ENCODE assay signal across 8 mouse cellular contexts in the genomic region with DNA sequence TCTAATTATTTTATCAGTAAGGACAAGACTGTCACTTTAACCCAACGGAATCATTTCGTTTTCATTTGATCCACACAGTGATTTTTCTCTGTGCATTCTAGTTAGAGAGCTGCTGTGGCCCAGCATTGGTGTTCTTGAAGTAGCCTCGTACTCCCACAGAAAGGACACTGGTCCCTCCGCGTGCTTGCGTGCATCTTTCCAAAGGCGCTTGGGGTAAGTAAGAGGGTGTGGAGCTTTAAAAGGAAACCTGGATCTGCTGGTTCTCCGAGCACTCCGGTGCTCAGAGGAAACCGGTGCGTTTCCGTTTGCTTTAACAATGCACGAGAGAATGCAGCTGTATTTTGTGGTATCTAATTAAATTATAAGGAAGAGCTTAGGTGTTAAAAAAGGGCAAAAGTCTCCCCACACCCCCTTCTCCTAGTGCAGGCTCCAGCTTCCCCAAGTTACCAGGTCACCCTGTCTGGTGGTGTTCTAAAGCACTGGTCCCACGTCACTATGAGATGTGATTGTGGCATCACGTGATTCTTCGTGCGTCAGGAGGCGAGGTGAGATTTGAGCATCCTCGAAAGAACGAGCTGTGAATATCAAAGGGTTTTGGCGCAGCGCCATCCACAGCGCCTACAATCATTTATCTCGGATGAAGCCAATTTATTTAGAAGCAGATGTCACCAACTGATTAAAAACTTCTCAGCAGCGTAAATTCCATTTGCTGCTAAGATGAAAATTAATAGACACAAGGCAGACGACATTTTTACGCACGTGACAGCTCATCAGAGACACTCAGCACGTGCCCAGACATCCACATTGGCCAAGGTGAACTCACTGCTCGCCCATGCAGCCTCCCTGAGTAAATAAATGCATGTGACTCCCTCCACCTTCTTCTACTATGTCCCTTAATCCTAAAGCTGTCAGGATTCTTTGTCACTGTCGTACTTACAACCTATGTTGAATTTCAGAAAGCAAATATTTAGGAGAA. TPM values are rescaled to one million over a fixed set of nuclear protein-coding genes. Genes with fewer than 3 reads are reported as not detected.
DNase-seq lines count a peak whose midpoint lies in the region; ATAC-seq and TF ChIP-seq lines count a peak whose summit lies in the region.

No protein-coding gene starts in this region.

- no peak for ATAC-seq in embryonic facial prominence, embryonic 13.5 days (ENCODE audit: insufficient number of reproducible peaks, insufficient read depth, low FRiP score, low TSS enrichment, low read depth)
- ATAC-seq in intestine, embryonic 16.5 days, result no peak
- ATAC-seq in midbrain, embryonic 11.5 days (ENCODE audit: low FRiP score), result peak; percentile 80

- peaks cover 7% of the 10 kb centered on the region for H3K27me3 ChIP-seq in embryonic facial prominence, embryonic 13.5 days
- H3K27me3 ChIP-seq in intestine, embryonic 16.5 days (replicated peaks; ENCODE audit: control insufficient read depth, insufficient read depth, low read length), result no peaks in the 10 kb centered on the region
- no peaks in the 10 kb centered on the region for H3K27me3 ChIP-seq in midbrain, embryonic 11.5 days (ENCODE audit: control insufficient read depth, insufficient read depth, low read length)

- H3K27ac ChIP-seq in ES-E14 (ENCODE audit: insufficient read depth, low read depth, low read length, poor library complexity, severe bottlenecking), result no peak overlapping the region
- H3K27ac ChIP-seq in embryonic facial prominence, embryonic 13.5 days, result no peak overlapping the region
- H3K27ac ChIP-seq in intestine, embryonic 16.5 days (ENCODE audit: low read length), result no peak overlapping the region
- no peak overlapping the region for H3K27ac ChIP-seq in midbrain, embryonic 11.5 days (ENCODE audit: low read depth, low read length)

- DNase-seq in adrenal gland, postnatal 25 days, result peak; percentile 5
- DNase-seq in adrenal gland, adult 18-20 months (ENCODE audit: low spot score in 2 of 2), result no peak
- DNase-seq in ES-E14 (ENCODE audit: low read depth, low spot score), result no peak
- DNase-seq in midbrain, embryonic 11.5 days (ENCODE audit: low spot score, missing footprints), result peak; percentile 88
- peak; percentile 47 for DNase-seq in testis, postnatal 10 days (ENCODE audit: low spot score)
- DNase-seq in gastrocnemius, postnatal 14 days, result no peak

- in situ Hi-C loops in ES-E14 (cut with MboI; ENCODE audit: low sequenced_read_pairs in 2 of 2, unreplicated experiment in 2 of 2), result no loop called here

- H3K4me1 ChIP-seq in ES-E14 (ENCODE audit: control insufficient read depth in 2 of 2, insufficient read depth in 2 of 2, low read length in 2 of 2, poor library complexity in 1 of 2), result peaks cover 0 to 4% of the 10 kb centered on the region in 2 experiments; a peak in 1 of 4 replicates
- H3K4me1 ChIP-seq in embryonic facial prominence, embryonic 13.5 days, result peaks cover 4% of the 10 kb centered on the region; the same call in 1 of the 2 replicates
- H3K4me1 ChIP-seq in intestine, embryonic 16.5 days (ENCODE audit: control insufficient read depth, insufficient read depth, low read length), result 0 out of 2 replicates have a peak, but pooled peaks cover 4% of the 10 kb centered on the region
- H3K4me1 ChIP-seq in midbrain, embryonic 11.5 days (ENCODE audit: control insufficient read depth, insufficient read depth, low read length), result no peaks in the 10 kb centered on the region; the same call in 1 of the 2 replicates

- 19% methylated on average over 31 of the region's 31 CpGs for WGBS in embryonic facial prominence, embryonic 13.5 days
- WGBS in intestine, embryonic 16.5 days, result 12% methylated on average over 31 of the region's 31 CpGs
- 20% methylated on average over 31 of the region's 31 CpGs for WGBS in midbrain, embryonic 11.5 days

- H3K9me3 ChIP-seq in ES-E14 (ENCODE audit: control insufficient read depth, insufficient read depth, low read depth, low read length), result no peaks in the 10 kb centered on the region
- no peaks in the 10 kb centered on the region for H3K9me3 ChIP-seq in embryonic facial prominence, embryonic 13.5 days
- no peaks in the 10 kb centered on the region for H3K9me3 ChIP-seq in intestine, embryonic 16.5 days (ENCODE audit: control insufficient read depth, low read length)
- no peaks in the 10 kb centered on the region for H3K9me3 ChIP-seq in midbrain, embryonic 11.5 days (ENCODE audit: control insufficient read depth, low read length)

- H3K4me3 ChIP-seq in ES-E14 (ENCODE audit: insufficient read depth in 1 of 2, low read depth in 1 of 2, low read length in 2 of 2, poor library complexity in 1 of 2, severe bottlenecking in 1 of 2), result peak overlapping the region; percentile 2 to 26; a peak in 2 of 4 replicates
- H3K4me3 ChIP-seq in embryonic facial prominence, embryonic 13.5 days, result peak overlapping the region; percentile 17
- H3K4me3 ChIP-seq in intestine, embryonic 16.5 days (ENCODE audit: low read length), result no peak overlapping the region
- peak overlapping the region; percentile 25; the same call in 1 of the 2 replicates for H3K4me3 ChIP-seq in midbrain, embryonic 11.5 days (ENCODE audit: low read depth, low read length)

- intact Hi-C loops in gastrocnemius, postnatal 14 days (cut with DNase I; ENCODE audit: low total_unique reads), result no loop called here

- no peak overlapping the region for H3K9ac ChIP-seq in ES-E14 (ENCODE audit: insufficient read depth, low read depth, low read length, poor library complexity, severe bottlenecking)
- 0 out of 2 replicates have a peak overlapping the region, but pooled peaks have one; percentile 16 for H3K9ac ChIP-seq in embryonic facial prominence, embryonic 13.5 days
- no peak overlapping the region for H3K9ac ChIP-seq in intestine, embryonic 16.5 days (ENCODE audit: low read depth, low read length)
- peak overlapping the region; percentile 47 for H3K9ac ChIP-seq in midbrain, embryonic 11.5 days (ENCODE audit: low read length)

- no peaks in the 10 kb centered on the region for H3K36me3 ChIP-seq in ES-E14 (ENCODE audit: control insufficient read depth, insufficient read depth, low read length, poor library complexity, severe bottlenecking)
- no peaks in the 10 kb centered on the region for H3K36me3 ChIP-seq in embryonic facial prominence, embryonic 13.5 days
- no peaks in the 10 kb centered on the region for H3K36me3 ChIP-seq in intestine, embryonic 16.5 days (ENCODE audit: control insufficient read depth, insufficient read depth, low read length)
- no peaks in the 10 kb centered on the region for H3K36me3 ChIP-seq in midbrain, embryonic 11.5 days (ENCODE audit: control insufficient read depth, insufficient read depth, low read length)

- H3K4me2 ChIP-seq in embryonic facial prominence, embryonic 13.5 days, result peak overlapping the region; percentile 57
- peak overlapping the region; percentile 7 for H3K4me2 ChIP-seq in intestine, embryonic 16.5 days (ENCODE audit: low read depth, low read length)
- peak overlapping the region; percentile 50 for H3K4me2 ChIP-seq in midbrain, embryonic 11.5 days

TF ChIP-seq in ES-E14, 5 proteins besides CTCF, POLR2A, EP300 and RAD21:
- TF ChIP-seq MAFK (IDR thresholded peaks at IDR 0.05; ENCODE audit: insufficient read depth, low read depth, low read length) (no peak), ZNF384 (IDR thresholded peaks at IDR 0.05; ENCODE audit: low read depth, low read length) (no peak), HCFC1 (IDR thresholded peaks at IDR 0.05; ENCODE audit: borderline replicate concordance, insufficient read depth, low read length) (no peak), CHD2 (IDR thresholded peaks at IDR 0.05; ENCODE audit: low read depth, low read length) (no peak), ZC3H11A (IDR thresholded peaks at IDR 0.05; ENCODE audit: borderline replicate concordance, low read depth, low read length) (no peak)

RNA-seq across cellular contexts. Expression of a gene that starts 14.1 kb away (rescaled TPM):
- total RNA-seq in adrenal gland, postnatal 25 days (2021), result 3.4 and 3.8 TPM in 2 replicates
- total RNA-seq in adrenal gland, adult 18-20 months (2021), result 1 to 10 TPM; 4.1 to 4.3 TPM
- total RNA-seq in ES-E14 (2012; rRNA removed), result 1.4 and 2.1 TPM in 2 replicates
- 4.1 and 6.3 TPM in 2 replicates for polyA plus RNA-seq in embryonic facial prominence, embryonic 13.5 days (2015; fragmentation: Nextera tagmentation; extraction: Ambion mirVana)
- polyA plus RNA-seq in intestine, embryonic 16.5 days (2015; fragmentation: Nextera tagmentation; extraction: Ambion mirVana), result 2.4 and 3.4 TPM in 2 replicates
- 28.1 and 29.1 TPM in 2 replicates for polyA plus RNA-seq in midbrain, embryonic 11.5 days (2014; fragmentation: Nextera tagmentation; extraction: Ambion mirVana)
- under 1 TPM; 0.47 to 0.90 TPM for total RNA-seq in gastrocnemius, postnatal 14 days (2021)

Comparison
In these comparisons a context has a peak if more than half of its experiments do, and no peak if none do; other contexts are left out.
1. DNase-seq: peak in adrenal gland, postnatal 25 days (single experiment), midbrain, embryonic 11.5 days (single experiment) and testis, postnatal 10 days (single experiment); none in adrenal gland, adult 18-20 months (0 of 2), ES-E14 (single experiment) and gastrocnemius, postnatal 14 days (single experiment).
2. H3K9ac ChIP-seq: peak in embryonic facial prominence, embryonic 13.5 days (single experiment) and midbrain, embryonic 11.5 days (single experiment); none in ES-E14 (single experiment) and intestine, embryonic 16.5 days (single experiment).
3. H3K4me2 ChIP-seq: peak in every context shown above with its lines; median percentile 57 in embryonic facial prominence, embryonic 13.5 days; 50 in midbrain, embryonic 11.5 days; 7 in intestine, embryonic 16.5 days.